Mouse (Mus musculus): ENCODE results near the gene Uhmk1. TPM values are rescaled to one million over a fixed set of nuclear protein-coding genes. Genes with fewer than 3 reads are reported as not detected.
A peak's percentile ranks its signal among the peaks of the same experiment; 100 is the strongest.

Uhmk1 gene
- total and polyA plus RNA-seq, 2 experiments: 7.5 to 25.4 TPM

- Histone ChIP-seq H3K9ac (ENCODE audit: low read depth, low read length) (no peak overlapping the region), H3K27ac (replicated peaks; ENCODE audit: insufficient read depth, low read depth, low read length) (no peak overlapping the region), H3K4me3 (ENCODE audit: insufficient read depth, low read depth, low read length) (no peak overlapping the region), H3K79me2 (ENCODE audit: control insufficient read depth, insufficient read depth, low read length) (peaks cover 10% of the 10 kb centered on the region; the same call in 1 of the 2 replicates), H3K4me1 (ENCODE audit: control insufficient read depth, insufficient read depth, low read length) (peaks cover 2% of the 10 kb centered on the region), H3K36me3 (ENCODE audit: control insufficient read depth, insufficient read depth, low read length) (peaks cover 20% of the 10 kb centered on the region), H3K27me3 (ENCODE audit: control insufficient read depth, insufficient read depth, low read length) (no peaks in the 10 kb centered on the region)
- TF ChIP-seq POLR2A (IDR thresholded peaks at IDR 0.05; ENCODE audit: extremely low read depth, insufficient read depth, low read length): no peak
- 92% methylated on average over 10 of the region's 10 CpGs for WGBS
- DNase-seq (ENCODE audit: extremely low read depth, low read depth, low spot score): no peak
Measured at GRCm38 (mm10) chr1:170213181-170213879, 1.9 kb downstream of the Uhmk1 start.

GRCm38 (mm10) chr1:170206395-170206794 lies 8.8 kb downstream of the Uhmk1 start:
- TF ChIP-seq CTCF (IDR thresholded peaks at IDR 0.05; ENCODE audit: low read depth, low read length): no peak
- TF ChIP-seq POLR2A (IDR thresholded peaks at IDR 0.05; ENCODE audit: extremely low read depth, insufficient read depth, low read length): no peak

GRCm38 (mm10) chr1:170200379-170200778 lies 14.8 kb downstream of the Uhmk1 start:
- TF ChIP-seq POLR2A (IDR thresholded peaks at IDR 0.05; ENCODE audit: extremely low read depth, insufficient read depth, low read length): no peak
- TF ChIP-seq CTCF (IDR thresholded peaks at IDR 0.05; ENCODE audit: low read depth, low read length): peak; percentile 42; the same call in 1 of the 2 replicates
- Histone ChIP-seq H3K36me3 (ENCODE audit: control insufficient read depth, insufficient read depth, low read length) (peaks cover 43% of the 10 kb centered on the region), H3K4me1 (ENCODE audit: control insufficient read depth, insufficient read depth, low read length) (peaks cover 11% of the 10 kb centered on the region; the same call in 1 of the 2 replicates), H3K27me3 (ENCODE audit: control insufficient read depth, insufficient read depth, low read length) (no peaks in the 10 kb centered on the region), H3K4me3 (ENCODE audit: insufficient read depth, low read depth, low read length) (no peak overlapping the region), H3K27ac (replicated peaks; ENCODE audit: insufficient read depth, low read depth, low read length) (no peak overlapping the region), H3K79me2 (ENCODE audit: control insufficient read depth, insufficient read depth, low read length) (no peaks in the 10 kb centered on the region), H3K9ac (ENCODE audit: low read depth, low read length) (no peak overlapping the region)
- 82% methylated on average over 3 of the region's 3 CpGs for WGBS
- no peak for DNase-seq (ENCODE audit: extremely low read depth, low read depth, low spot score)

More at GRCm38 (mm10) chr1:170206395-170206794, 8.8 kb downstream of the Uhmk1 start:
- Histone ChIP-seq H3K36me3 (ENCODE audit: control insufficient read depth, insufficient read depth, low read length) (peaks cover 50% of the 10 kb centered on the region), H3K4me1 (ENCODE audit: control insufficient read depth, insufficient read depth, low read length) (no peaks in the 10 kb centered on the region), H3K79me2 (ENCODE audit: control insufficient read depth, insufficient read depth, low read length) (peaks cover 8% of the 10 kb centered on the region; the same call in 1 of the 2 replicates), H3K27ac (replicated peaks; ENCODE audit: insufficient read depth, low read depth, low read length) (no peak overlapping the region), H3K4me3 (ENCODE audit: insufficient read depth, low read depth, low read length) (no peak overlapping the region), H3K27me3 (ENCODE audit: control insufficient read depth, insufficient read depth, low read length) (no peaks in the 10 kb centered on the region), H3K9ac (ENCODE audit: low read depth, low read length) (no peak overlapping the region)
- no peak for DNase-seq (ENCODE audit: extremely low read depth, low read depth, low spot score)
- WGBS: 92% methylated on average over 6 of the region's 6 CpGs

- no peaks in the 10 kb centered on the region for H3K79me2 ChIP-seq (ENCODE audit: control insufficient read depth, insufficient read depth, low read length)
- WGBS: 27% methylated on average over 8 of the region's 8 CpGs
- no peaks in the 10 kb centered on the region for H3K27me3 ChIP-seq (ENCODE audit: control insufficient read depth, insufficient read depth, low read length)
- H3K36me3 ChIP-seq (ENCODE audit: control insufficient read depth, insufficient read depth, low read length): peaks cover 58% of the 10 kb centered on the region
- no peak overlapping the region for H3K9ac ChIP-seq (ENCODE audit: low read depth, low read length)
- H3K27ac ChIP-seq (replicated peaks; ENCODE audit: insufficient read depth, low read depth, low read length): no peak overlapping the region
- no peak overlapping the region for H3K4me3 ChIP-seq (ENCODE audit: insufficient read depth, low read depth, low read length)
- DNase-seq (ENCODE audit: extremely low read depth, low read depth, low spot score): peak; percentile 86
- TF ChIP-seq POLR2A (IDR thresholded peaks at IDR 0.05; ENCODE audit: extremely low read depth, insufficient read depth, low read length) (no peak), CTCF (IDR thresholded peaks at IDR 0.05; ENCODE audit: low read depth, low read length) (no peak)
- peaks cover 11% of the 10 kb centered on the region; the same call in 1 of the 2 replicates for H3K4me1 ChIP-seq (ENCODE audit: control insufficient read depth, insufficient read depth, low read length)
Measured at GRCm38 (mm10) chr1:170196211-170196610, 19.0 kb downstream of the Uhmk1 start.

- Histone ChIP-seq H3K79me2 (ENCODE audit: control insufficient read depth, insufficient read depth, low read length) (no peaks in the 10 kb centered on the region), H3K36me3 (ENCODE audit: control insufficient read depth, insufficient read depth, low read length) (peaks cover 30% of the 10 kb centered on the region), H3K27ac (replicated peaks; ENCODE audit: insufficient read depth, low read depth, low read length) (no peak overlapping the region), H3K9ac (ENCODE audit: low read depth, low read length) (no peak overlapping the region), H3K4me1 (ENCODE audit: control insufficient read depth, insufficient read depth, low read length) (peaks cover 9% of the 10 kb centered on the region; the same call in 1 of the 2 replicates), H3K27me3 (ENCODE audit: control insufficient read depth, insufficient read depth, low read length) (no peaks in the 10 kb centered on the region), H3K4me3 (ENCODE audit: insufficient read depth, low read depth, low read length) (no peak overlapping the region)
- TF ChIP-seq POLR2A (IDR thresholded peaks at IDR 0.05; ENCODE audit: extremely low read depth, insufficient read depth, low read length) (no peak), CTCF (IDR thresholded peaks at IDR 0.05; ENCODE audit: low read depth, low read length) (no peak)
- WGBS: 97% methylated on average over 1 of the region's 1 CpGs
- DNase-seq (ENCODE audit: extremely low read depth, low read depth, low spot score): no peak
Measured at GRCm38 (mm10) chr1:170191925-170192324, 23.3 kb downstream of the Uhmk1 start.

GRCm38 (mm10) chr1:170190225-170190624 lies 25.0 kb downstream of the Uhmk1 start:
- no peaks in the 10 kb centered on the region for H3K4me1 ChIP-seq (ENCODE audit: control insufficient read depth, insufficient read depth, low read length)
- H3K27me3 ChIP-seq (ENCODE audit: control insufficient read depth, insufficient read depth, low read length): no peaks in the 10 kb centered on the region
- WGBS: 76% methylated on average over 4 of the region's 4 CpGs
- TF ChIP-seq CTCF (IDR thresholded peaks at IDR 0.05; ENCODE audit: low read depth, low read length) (no peak), POLR2A (IDR thresholded peaks at IDR 0.05; ENCODE audit: extremely low read depth, insufficient read depth, low read length) (no peak)
- no peak overlapping the region for H3K27ac ChIP-seq (replicated peaks; ENCODE audit: insufficient read depth, low read depth, low read length)
- peaks cover 25% of the 10 kb centered on the region for H3K36me3 ChIP-seq (ENCODE audit: control insufficient read depth, insufficient read depth, low read length)
- no peak overlapping the region for H3K4me3 ChIP-seq (ENCODE audit: insufficient read depth, low read depth, low read length)
- DNase-seq (ENCODE audit: extremely low read depth, low read depth, low spot score): no peak
- H3K9ac ChIP-seq (ENCODE audit: low read depth, low read length): no peak overlapping the region
- H3K79me2 ChIP-seq (ENCODE audit: control insufficient read depth, insufficient read depth, low read length): no peaks in the 10 kb centered on the region

Measured in liver, adult 2 months (tissue).